Mouse (Mus musculus) heart, postnatal 0 days (tissue): ENCODE measurements around the gene Zgrf1.

Source experiments
- CTCF ChIP-seq: IDR thresholded peaks from 2 replicates; pipeline ENCODE4 v1.5.1; 2016; ENCODE audit warnings: antibody characterized with exemption, control low read depth, low read depth
- EP300 ChIP-seq: IDR thresholded peaks from 2 replicates; pipeline ENCODE4 v1.6.1; 2016; ENCODE audit warnings: antibody characterized with exemption, low read depth

DNA sequence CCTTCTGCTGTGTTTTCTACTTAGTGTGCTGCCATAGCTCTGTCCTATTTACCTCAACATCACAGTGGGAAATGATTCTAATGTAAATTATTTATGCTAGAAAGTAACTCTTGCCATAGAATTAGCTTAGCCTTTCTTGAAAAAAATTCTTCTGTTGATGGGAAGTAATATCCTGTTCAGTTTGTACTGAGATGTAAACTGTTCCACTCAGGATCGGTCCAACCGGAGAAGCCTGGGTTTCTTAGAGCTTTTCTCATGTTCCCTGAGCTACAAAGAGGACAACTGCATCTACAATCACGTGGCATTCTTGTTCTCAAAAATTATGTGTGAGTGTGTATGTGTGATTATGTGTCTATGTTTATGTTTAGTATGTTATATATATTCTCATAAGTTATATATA lies 24.1 kb upstream of the Zgrf1 start:
- TF ChIP-seq CTCF, result no peak
- TF ChIP-seq EP300, result no peak
